Mouse (Mus musculus) regulatory T cell (primary cell): Measurements from ENCODE around the gene Dennd4a.

Source experiments
- in situ Hi-C: fragments of 300-600 bp; cut with MboI, MseI; formaldehyde crosslinking; loops from one replicate; pipeline ENCODE4 v1.15.1; 2025; ENCODE audit warnings: high pct_unique_total_duplicates

The Dennd4a gene

GRCm38 (mm10) chr9:64956337-64956736 lies 145.2 kb downstream of the Dennd4a start:
- in situ Hi-C loops: no loop called here

- in situ Hi-C loops: no loop called here
Measured at GRCm38 (mm10) chr9:64957276-64957675, 146.1 kb downstream of the Dennd4a start.

GRCm38 (mm10) chr9:64960117-64960977 lies 149.2 kb downstream of the Dennd4a start, which contains the start of gene Ints14:
Gene Ints14 (plus strand): TSS chr9:64960905.
- in situ Hi-C loops: no loop called here

- in situ Hi-C loops: no loop called here
Measured at GRCm38 (mm10) chr9:64960978-64961320, 149.8 kb downstream of the Dennd4a start.
